Mouse (Mus musculus) heart, embryonic 11.5 days (tissue): Measurements from ENCODE around the gene Ate1. TPM values are rescaled to one million over a fixed set of nuclear protein-coding genes. Genes with fewer than 3 reads are reported as not detected.
"Not testable (repeated sequence)": the region's sequence is repeated elsewhere in the genome, so short reads cannot be mapped to it uniquely, and the experiment has no call there.

ENCODE experiments used
- ATAC-seq: fragments of 200-750 bp; cut with Nextera tagmentation; replicated peaks from 2 replicates; pipeline ENCODE4 v1.8.0; 2017; ENCODE audit warnings: moderate library complexity; ENCODE audit not compliant: insufficient number of reproducible peaks, low FRiP score, low TSS enrichment
- H3K27ac ChIP-seq: fragments of 300-500 bp; sonication (generic); 2 replicates; pipeline ENCODE4 v1.5.1; 2014; ENCODE audit warnings: mild to moderate bottlenecking, low read depth, low read length
- H3K27me3 ChIP-seq: fragments of 300-500 bp; sonication (generic); 2 replicates; pipeline ENCODE4 v1.6.1; 2014; ENCODE audit warnings: mild to moderate bottlenecking, low read length, mixed read lengths; ENCODE audit not compliant: control insufficient read depth, insufficient read depth
- H3K36me3 ChIP-seq: fragments of 300-500 bp; sonication (generic); 2 replicates; pipeline ENCODE4 v1.6.1; 2014; ENCODE audit warnings: mild to moderate bottlenecking, low read length, moderate library complexity, mixed read lengths; ENCODE audit not compliant: control insufficient read depth, insufficient read depth
- H3K4me1 ChIP-seq: fragments of 300-500 bp; sonication (generic); 2 replicates; pipeline ENCODE4 v1.6.1; 2014; ENCODE audit warnings: low read length; ENCODE audit not compliant: control insufficient read depth, insufficient read depth
- H3K4me2 ChIP-seq: fragments of 300-500 bp; sonication (generic); 2 replicates; pipeline ENCODE4 v1.6.1; 2014; ENCODE audit warnings: mild to moderate bottlenecking, moderate library complexity
- H3K4me3 ChIP-seq: fragments of 300-500 bp; sonication (generic); 2 replicates; pipeline ENCODE4 v1.5.1; 2014; ENCODE audit warnings: low read depth, low read length
- H3K9ac ChIP-seq: fragments of 300-500 bp; sonication (generic); 2 replicates; pipeline ENCODE4 v1.6.1; 2014; ENCODE audit warnings: mild to moderate bottlenecking, low read depth, low read length, moderate library complexity
- H3K9me3 ChIP-seq: fragments of 300-500 bp; sonication (generic); replicated peaks from 2 replicates; pipeline ENCODE4 v1.6.1; 2016; ENCODE audit warnings: low read length; ENCODE audit not compliant: control insufficient read depth
- WGBS: fragments of 180-500 bp; shearing (Covaris S2); extraction: QIAGEN DNeasy Blood & Tissue Kit; methylation state at CpG from one replicate; pipeline ENCODE4 v1.1.7; 2014; ENCODE audit not compliant: insufficient replicate concordance; 5-methylcytosine and 5-hydroxymethylcytosine counted together
- polyA plus RNA-seq: library from polyadenylated mRNA; unstranded; fragments of >200 nt; fragmentation: Nextera tagmentation; extraction: Ambion mirVana; gene quantifications from 2 replicates; pipeline ENCODE4 v1.2.1, GENCODE M21; 2014

The Ate1 gene
- polyA plus RNA-seq, 1 experiment from 2014 or later: 67.1 TPM

GRCm38 (mm10) chr7:130518213-130519095 lies 1.7 kb downstream of the Ate1 start:
- ATAC-seq: no peak

DNA sequence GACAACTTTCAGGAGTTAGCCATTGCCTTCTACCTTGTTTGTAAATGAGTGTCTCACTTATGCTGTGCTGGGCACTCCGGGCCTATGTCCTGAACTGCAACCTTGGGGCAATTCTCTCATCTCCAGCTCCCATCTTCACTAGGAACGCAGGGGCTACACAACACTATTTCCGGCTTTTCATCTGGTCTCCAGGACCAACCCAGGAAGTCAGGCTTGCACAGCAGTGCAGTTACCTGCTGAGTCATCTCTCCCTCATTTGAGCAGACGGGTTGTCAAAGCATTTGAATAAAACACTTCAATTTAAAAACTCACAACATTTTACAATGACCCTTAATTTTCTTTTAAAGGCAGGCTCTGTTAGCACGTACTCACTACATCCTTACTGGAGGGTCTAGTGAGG lies 9.9 kb downstream of the Ate1 start:
- WGBS: 89% methylated on average over 5 of the region's 5 CpGs
- H3K9ac ChIP-seq: no peak overlapping the region
- H3K4me1 ChIP-seq: no peaks in the 10 kb centered on the region
- H3K4me2 ChIP-seq: no peak overlapping the region
- no peak for ATAC-seq
- no peak overlapping the region for H3K4me3 ChIP-seq
- no peaks in the 10 kb centered on the region for H3K9me3 ChIP-seq
- no peaks in the 10 kb centered on the region for H3K27me3 ChIP-seq
- peaks cover 12% of the 10 kb centered on the region for H3K36me3 ChIP-seq
- H3K27ac ChIP-seq: no peak overlapping the region

More at GRCm38 (mm10) chr7:130518213-130519095, 1.7 kb downstream of the Ate1 start:
- Histone ChIP-seq H3K4me3 (peak overlapping the region; percentile 87), H3K4me2 (peak overlapping the region; percentile 83), H3K9ac (peak overlapping the region; percentile 98), H3K36me3 (no peaks in the 10 kb centered on the region), H3K27me3 (no peaks in the 10 kb centered on the region), H3K4me1 (peaks cover 14% of the 10 kb centered on the region), H3K9me3 (no peaks in the 10 kb centered on the region), H3K27ac (peak overlapping the region; percentile 97)
- WGBS: 40% methylated on average over 26 of the region's 26 CpGs

- Histone ChIP-seq H3K4me1 (no peaks in the 10 kb centered on the region), H3K4me2 (no peak overlapping the region), H3K36me3 (peaks cover 21% of the 10 kb centered on the region), H3K9me3 (no peaks in the 10 kb centered on the region), H3K4me3 (no peak overlapping the region), H3K27ac (no peak overlapping the region), H3K9ac (no peak overlapping the region), H3K27me3 (no peaks in the 10 kb centered on the region)
- ATAC-seq: no peak
- WGBS: 95% methylated on average over 5 of the region's 5 CpGs
Measured at GRCm38 (mm10) chr7:130503006-130503405, 17.2 kb downstream of the Ate1 start.

GRCm38 (mm10) chr7:130501499-130501898 lies 18.7 kb downstream of the Ate1 start:
- H3K27me3 ChIP-seq: no peaks in the 10 kb centered on the region
- H3K36me3 ChIP-seq: peaks cover 15% of the 10 kb centered on the region
- 90% methylated on average over 1 of the region's 1 CpGs for WGBS
- H3K4me3 ChIP-seq: no peak overlapping the region
- H3K4me2 ChIP-seq: no peak overlapping the region
- H3K27ac ChIP-seq: no peak overlapping the region
- H3K9me3 ChIP-seq: no peaks in the 10 kb centered on the region
- H3K4me1 ChIP-seq: no peaks in the 10 kb centered on the region
- H3K9ac ChIP-seq: no peak overlapping the region
- no peak for ATAC-seq

GRCm38 (mm10) chr7:130493346-130493745 lies 26.8 kb downstream of the Ate1 start:
- ATAC-seq: no peak
- 81% methylated on average over 3 of the region's 3 CpGs for WGBS
- Histone ChIP-seq H3K36me3 (peaks cover 2% of the 10 kb centered on the region; the same call in 1 of the 2 replicates), H3K4me3 (no peak overlapping the region), H3K27ac (no peak overlapping the region), H3K27me3 (no peaks in the 10 kb centered on the region), H3K9ac (no peak overlapping the region), H3K9me3 (no peaks in the 10 kb centered on the region), H3K4me1 (no peaks in the 10 kb centered on the region), H3K4me2 (no peak overlapping the region)

- no peak overlapping the region for H3K9ac ChIP-seq
- no peak overlapping the region for H3K4me2 ChIP-seq
- H3K27ac ChIP-seq: no peak overlapping the region
- H3K9me3 ChIP-seq: no peaks in the 10 kb centered on the region
- H3K4me1 ChIP-seq: no peaks in the 10 kb centered on the region
- H3K36me3 ChIP-seq: 0 out of 2 replicates have a peak, but pooled peaks cover 2% of the 10 kb centered on the region
- no peak overlapping the region for H3K4me3 ChIP-seq
- H3K27me3 ChIP-seq: no peaks in the 10 kb centered on the region
- no peak for ATAC-seq
Measured at GRCm38 (mm10) chr7:130492026-130492425, 28.1 kb downstream of the Ate1 start.

DNA sequence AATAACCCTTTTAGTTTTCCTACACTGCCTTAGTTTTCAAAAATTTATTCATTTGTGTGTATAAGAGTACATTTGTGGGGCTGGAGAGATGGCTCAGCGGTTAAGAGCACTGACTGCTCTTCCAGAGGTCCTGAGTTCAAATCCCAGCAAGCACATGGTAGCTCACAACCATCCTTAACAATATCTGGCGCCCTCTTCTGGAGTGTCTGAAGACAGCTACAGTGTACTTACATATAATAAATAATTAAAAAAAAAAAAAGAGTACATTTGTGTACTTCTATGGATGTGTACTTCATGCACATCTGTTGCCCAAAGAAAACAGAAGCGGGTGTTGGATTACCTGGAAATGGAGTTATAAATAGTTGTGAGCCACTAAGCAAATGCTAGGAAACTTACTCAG lies 41.2 kb downstream of the Ate1 start:
- H3K36me3 ChIP-seq, H3K4me3 ChIP-seq, H3K27me3 ChIP-seq, H3K4me2 ChIP-seq, H3K9ac ChIP-seq, ATAC-seq, H3K4me1 ChIP-seq, H3K27ac ChIP-seq, H3K9me3 ChIP-seq: not testable (repeated sequence)
- 89% methylated on average over 3 of the region's 3 CpGs for WGBS

DNA sequence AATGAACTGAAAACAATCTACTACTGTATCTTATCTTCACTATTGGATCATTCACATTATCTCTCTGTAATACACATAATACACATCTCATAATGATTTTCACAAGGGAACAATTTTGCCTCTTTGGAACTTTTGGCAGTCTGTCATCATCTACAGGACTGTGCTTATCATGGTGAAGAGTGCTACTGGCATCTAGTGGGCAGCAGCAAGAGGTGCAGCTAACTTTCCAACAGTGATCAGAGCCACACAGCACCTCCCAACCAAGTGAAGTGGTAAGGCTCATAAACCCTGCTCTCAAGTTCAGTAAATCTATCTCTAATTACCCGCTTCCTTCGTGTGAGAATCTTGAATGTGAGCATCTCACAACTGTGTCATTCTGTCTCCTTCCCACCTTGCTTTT lies 44.2 kb downstream of the Ate1 start:
- ATAC-seq: peak; percentile 55; the same call in 1 of the 2 replicates
- Histone ChIP-seq H3K36me3 (0 out of 2 replicates have a peak, but pooled peaks cover 2% of the 10 kb centered on the region), H3K9ac (no peak overlapping the region)

DNA sequence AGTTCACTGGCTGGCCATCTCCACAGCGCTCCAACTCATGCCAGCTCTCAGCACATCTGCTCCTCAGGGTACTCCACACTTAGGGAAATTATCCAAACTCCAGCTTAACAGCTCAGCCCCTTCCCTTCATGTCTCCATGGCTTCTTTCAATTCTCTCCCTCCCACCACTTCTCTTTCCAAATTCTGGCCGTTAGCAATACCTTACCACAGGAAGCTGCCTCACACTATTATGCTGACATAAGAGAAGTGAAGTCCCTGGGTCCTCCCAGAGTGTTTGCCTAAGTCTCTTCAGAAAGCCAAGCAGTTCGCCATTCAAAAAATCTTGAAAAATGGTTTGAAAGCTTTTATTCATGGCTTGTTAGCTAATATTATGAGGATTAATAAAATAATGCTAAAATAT lies 46.3 kb downstream of the Ate1 start:
- no peak overlapping the region for H3K9ac ChIP-seq
- H3K27me3 ChIP-seq: no peaks in the 10 kb centered on the region
- no peak overlapping the region for H3K4me2 ChIP-seq
- no peaks in the 10 kb centered on the region for H3K9me3 ChIP-seq
- no peak for ATAC-seq
- H3K4me3 ChIP-seq: no peak overlapping the region
- H3K36me3 ChIP-seq: no peaks in the 10 kb centered on the region
- H3K27ac ChIP-seq: no peak overlapping the region
- no peaks in the 10 kb centered on the region for H3K4me1 ChIP-seq
- 75% methylated on average over 3 of the region's 3 CpGs for WGBS

More for the DNA sequence above, 44.2 kb downstream of the Ate1 start:
- no peak overlapping the region for H3K4me3 ChIP-seq
- no peaks in the 10 kb centered on the region for H3K9me3 ChIP-seq
- WGBS: 46% methylated on average over 2 of the region's 2 CpGs
- no peaks in the 10 kb centered on the region for H3K27me3 ChIP-seq
- H3K27ac ChIP-seq: no peak overlapping the region
- H3K4me2 ChIP-seq: no peak overlapping the region
- H3K4me1 ChIP-seq: no peaks in the 10 kb centered on the region
